Mouse (Mus musculus) right cerebral cortex, postnatal 10 days (tissue): ENCODE measurements around the gene Zfp961.
A peak's percentile ranks its signal among the peaks of the same experiment; 100 is the strongest.
"Not testable (repeated sequence)": the region's sequence is repeated elsewhere in the genome, so short reads cannot be mapped to it uniquely, and the experiment has no call there.

ENCODE experiments used
- DNase-seq, 2 experiments: peaks; one replicate each; pipeline ENCODE4 v3.0.0; 2021; ENCODE audit warnings: low spot score in 2 of 2

The Zfp961 gene

GRCm38 (mm10) chr8:71961796-71962195, 11.0 kb downstream of the Zfp961 start:
- no peak for DNase-seq

- DNase-seq = no peak
These were observed 13.2 kb downstream of the Zfp961 start for GRCm38 (mm10) chr8:71964051-71964450.

GRCm38 (mm10) chr8:71965166-71965565, 14.3 kb downstream of the Zfp961 start:
- no peak for DNase-seq

GRCm38 (mm10) chr8:71966411-71966810, 15.6 kb downstream of the Zfp961 start:
- no peak for DNase-seq

- DNase-seq = no peak
These were observed 16.4 kb downstream of the Zfp961 start for GRCm38 (mm10) chr8:71967261-71967660.

GRCm38 (mm10) chr8:71968100-71968499, 17.3 kb downstream of the Zfp961 start:
- DNase-seq = no peak

GRCm38 (mm10) chr8:71968636-71969035, 17.8 kb downstream of the Zfp961 start:
- DNase-seq = no peak

- DNase-seq = no peak
These were observed 21.1 kb downstream of the Zfp961 start for GRCm38 (mm10) chr8:71971945-71972344.

GRCm38 (mm10) chr8:71974211-71974610, 23.4 kb downstream of the Zfp961 start:
- no peak for DNase-seq

- no peak for DNase-seq
These were observed 30.2 kb downstream of the Zfp961 start for GRCm38 (mm10) chr8:71981032-71981431.

GRCm38 (mm10) chr8:71981456-71981855, 30.6 kb downstream of the Zfp961 start:
- no peak for DNase-seq

GRCm38 (mm10) chr8:71984601-71985000, 33.8 kb downstream of the Zfp961 start:
- DNase-seq = no peak

GRCm38 (mm10) chr8:71988110-71988866, 37.5 kb downstream of the Zfp961 start:
- peak; percentile 87 to 88 for DNase-seq

GRCm38 (mm10) chr8:71988867-71989599, 38.2 kb downstream of the Zfp961 start:
- DNase-seq = no peak

GRCm38 (mm10) chr8:71999434-71999833, 48.6 kb downstream of the Zfp961 start:
- no peak for DNase-seq

- DNase-seq = no peak
These were observed 49.4 kb downstream of the Zfp961 start for GRCm38 (mm10) chr8:72000223-72000622.

- DNase-seq = no peak
These were observed 52.1 kb downstream of the Zfp961 start for GRCm38 (mm10) chr8:72002942-72003341.

GRCm38 (mm10) chr8:72005912-72006311, 55.1 kb downstream of the Zfp961 start:
- no peak for DNase-seq

- DNase-seq = no peak
These were observed 55.9 kb downstream of the Zfp961 start for GRCm38 (mm10) chr8:72006763-72007162.

- DNase-seq = peak in 1 of 2 experiments; percentile 34
These were observed 57.4 kb downstream of the Zfp961 start for GRCm38 (mm10) chr8:72008134-72008641.

GRCm38 (mm10) chr8:72009473-72009872, 58.6 kb downstream of the Zfp961 start, which contains the start of gene Cyp4f18:
Cyp4f18 (minus strand) TSS chr8:72009626.
- no peak for DNase-seq

GRCm38 (mm10) chr8:72013506-72014228, 62.8 kb downstream of the Zfp961 start:
- DNase-seq = not testable (repeated sequence)
